Mouse (Mus musculus): Measurements from ENCODE around the gene Ccnyl1.

DNA sequence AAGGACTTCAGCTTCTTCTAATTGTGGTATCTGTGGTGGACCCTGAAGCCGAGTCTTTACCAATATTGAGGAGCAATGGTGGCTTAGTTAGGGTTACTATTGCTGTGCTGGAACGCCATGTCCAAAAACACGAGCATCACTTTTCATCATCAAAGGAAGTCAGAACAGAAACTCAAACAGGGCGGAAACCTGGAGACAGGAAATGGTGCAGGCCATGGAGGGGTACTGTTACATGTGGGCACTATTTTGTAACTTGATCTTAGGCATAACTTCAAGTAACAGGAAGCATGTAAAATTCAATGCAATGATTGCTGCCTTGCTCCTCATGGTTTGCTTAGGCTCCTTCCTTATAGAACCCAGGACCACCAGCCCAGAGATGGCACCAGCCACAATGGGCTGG lies 2.2 kb upstream of the Ccnyl1 start:
- TF ChIP-seq CTCF (IDR thresholded peaks at IDR 0.05; ENCODE audit: low read depth, low read length) (no peak), TAL1 (conservative IDR thresholded peaks at IDR 0.05; ENCODE audit: low read depth, low read length) (no peak), POLR2AphosphoS5 (IDR thresholded peaks at IDR 0.05; ENCODE audit: insufficient replicate concordance, low read depth, low read length) (no peak), GATA1 (IDR thresholded peaks at IDR 0.05; ENCODE audit: borderline replicate concordance, low read length) (no peak), GATA2 (IDR thresholded peaks at IDR 0.05; ENCODE audit: borderline replicate concordance, low read depth, low read length) (no peak)

All from G1E (cell line).